Mouse (Mus musculus): ENCODE measurements around the gene Gm17349.
A peak's percentile ranks its signal among the peaks of the same experiment; 100 is the strongest.
"Not testable (repeated sequence)": the region's sequence is repeated elsewhere in the genome, so short reads cannot be mapped to it uniquely, and the experiment has no call there.

The Gm17349 gene

DNA sequence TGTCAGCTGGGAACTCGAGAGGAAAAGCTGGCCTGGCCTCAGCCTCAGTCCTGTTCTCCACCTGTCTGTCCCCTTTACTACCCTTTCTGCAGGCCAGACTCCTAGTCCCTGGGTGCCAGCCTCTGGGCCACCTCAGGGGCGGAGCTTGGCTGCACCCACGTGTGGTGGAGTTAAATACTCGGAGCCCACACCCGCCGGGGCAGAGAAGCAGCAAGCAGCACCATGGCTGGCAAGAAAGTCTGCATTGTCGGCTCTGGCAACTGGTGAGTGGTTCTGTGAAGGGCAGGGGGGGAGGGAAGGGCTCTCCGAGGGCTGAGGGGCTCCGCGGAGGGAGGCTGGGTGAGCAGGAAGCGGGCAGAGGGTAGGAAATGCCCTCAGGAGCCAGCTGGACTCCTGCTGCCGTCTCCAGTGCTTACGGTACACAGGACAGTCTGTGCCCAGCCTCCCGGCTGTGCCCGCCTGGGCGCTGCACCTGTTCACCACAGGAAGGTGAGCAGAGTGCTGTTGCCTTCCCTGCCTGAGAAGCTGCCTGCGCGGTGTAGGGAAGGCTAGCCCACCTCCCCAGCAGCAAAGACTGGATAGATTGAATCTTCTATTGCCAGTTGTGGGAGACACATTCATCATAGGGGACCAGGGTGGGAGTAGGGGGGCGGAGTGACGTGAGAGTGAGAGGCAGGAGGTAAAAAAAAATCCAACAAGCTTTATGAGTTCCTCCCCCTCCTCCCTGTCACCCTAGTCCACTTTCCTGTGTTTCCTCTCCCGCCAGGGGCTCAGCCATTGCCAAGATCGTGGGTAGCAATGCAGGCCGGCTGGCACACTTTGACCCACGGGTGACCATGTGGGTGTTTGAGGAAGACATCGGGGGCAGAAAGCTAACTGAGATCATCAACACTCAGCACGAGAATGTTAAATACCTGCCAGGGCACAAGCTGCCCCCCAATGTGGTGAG is 12.4 kb upstream of the Gm17349 start, which contains the start of gene Gpd1:
Gene Gpd1 (plus strand): TSS at position 130 of the 949 bp plus-strand sequence.
- no peak for DNase-seq (ENCODE audit: low spot score)

GRCm38 (mm10) chr15:99716814-99717213 is 11.5 kb upstream of the Gm17349 start:
- DNase-seq (ENCODE audit: low spot score), result no peak

- no peak for DNase-seq (ENCODE audit: low spot score)
These were observed 10.9 kb upstream of the Gm17349 start for GRCm38 (mm10) chr15:99715982-99716746.

- no peak for DNase-seq (ENCODE audit: low spot score)
These were observed 10.1 kb upstream of the Gm17349 start for GRCm38 (mm10) chr15:99715361-99715865.

- DNase-seq (ENCODE audit: low spot score), result peak; percentile 66
These were observed 9.6 kb upstream of the Gm17349 start for GRCm38 (mm10) chr15:99714858-99715257.

GRCm38 (mm10) chr15:99714206-99714605 is 8.9 kb upstream of the Gm17349 start:
- DNase-seq (ENCODE audit: low spot score), result no peak

DNA sequence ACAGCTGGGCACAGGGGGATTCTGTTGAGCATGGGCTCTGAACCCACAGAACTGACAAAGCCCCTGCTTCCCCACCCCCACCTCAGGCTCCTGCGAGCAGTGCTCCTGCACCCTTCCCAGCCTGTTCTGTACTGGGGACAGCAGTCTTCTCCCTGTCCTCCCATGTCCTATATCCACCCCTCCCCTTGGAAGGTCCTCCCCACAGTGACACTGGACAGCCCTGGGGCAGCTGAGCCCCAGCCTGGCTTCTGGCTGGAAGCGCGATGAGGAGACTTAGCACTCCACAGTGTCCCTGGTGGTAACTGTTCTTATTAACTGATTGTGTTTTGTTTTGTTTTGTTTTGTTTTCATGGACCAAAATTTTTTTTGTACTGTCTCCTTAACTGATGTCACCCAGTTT is 8.3 kb upstream of the Gm17349 start:
- DNase-seq (ENCODE audit: low spot score), result no peak

DNA sequence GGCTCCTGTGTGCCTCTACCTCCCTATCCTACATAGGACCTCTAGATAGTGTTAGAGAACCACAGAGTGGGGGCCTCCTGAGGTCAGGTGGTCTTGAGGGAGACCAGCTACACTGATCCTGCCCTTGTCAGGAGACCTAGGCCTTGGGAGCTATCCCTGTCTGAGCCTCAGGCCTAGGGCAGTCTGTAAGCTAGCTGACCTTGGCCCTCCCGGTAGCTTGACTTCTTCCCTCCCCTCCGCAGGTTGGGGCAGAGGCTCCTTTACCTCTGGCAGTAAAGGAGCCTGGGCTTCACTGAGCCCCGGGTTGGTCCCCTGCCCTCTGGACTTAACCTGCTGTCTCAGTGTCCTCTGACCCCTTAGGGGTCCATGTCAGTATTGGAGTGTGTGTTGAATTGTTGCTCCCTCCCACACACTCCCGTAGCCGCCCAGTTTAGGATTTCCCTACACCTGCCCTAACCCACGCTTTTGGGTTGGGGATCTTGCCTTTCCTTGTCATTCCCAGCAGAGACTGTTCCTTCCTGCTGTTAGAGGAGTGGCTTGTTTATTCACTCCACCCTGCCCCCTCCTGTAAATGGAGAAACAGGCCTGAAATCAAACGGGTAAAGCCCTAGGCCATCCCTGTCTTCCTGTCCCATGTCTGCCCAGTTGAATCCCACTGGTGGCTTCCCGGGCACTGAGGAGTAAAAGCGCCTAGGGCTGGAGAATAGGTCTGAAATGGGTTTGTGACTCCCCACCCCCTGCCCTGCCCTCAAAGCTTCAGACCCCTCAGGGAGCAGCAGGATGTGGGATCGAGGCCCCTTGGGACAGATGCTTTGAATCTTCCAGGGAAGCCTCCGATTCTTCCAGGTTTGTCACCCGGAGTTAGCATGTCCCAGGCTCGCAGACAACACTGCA is 7.6 kb upstream of the Gm17349 start:
- DNase-seq (ENCODE audit: low spot score), result no peak

- no peak for DNase-seq (ENCODE audit: low spot score)
These were observed 6.2 kb upstream of the Gm17349 start for GRCm38 (mm10) chr15:99711491-99711890.

GRCm38 (mm10) chr15:99710221-99711190 is 5.2 kb upstream of the Gm17349 start:
- no peak for DNase-seq (ENCODE audit: low spot score)

DNA sequence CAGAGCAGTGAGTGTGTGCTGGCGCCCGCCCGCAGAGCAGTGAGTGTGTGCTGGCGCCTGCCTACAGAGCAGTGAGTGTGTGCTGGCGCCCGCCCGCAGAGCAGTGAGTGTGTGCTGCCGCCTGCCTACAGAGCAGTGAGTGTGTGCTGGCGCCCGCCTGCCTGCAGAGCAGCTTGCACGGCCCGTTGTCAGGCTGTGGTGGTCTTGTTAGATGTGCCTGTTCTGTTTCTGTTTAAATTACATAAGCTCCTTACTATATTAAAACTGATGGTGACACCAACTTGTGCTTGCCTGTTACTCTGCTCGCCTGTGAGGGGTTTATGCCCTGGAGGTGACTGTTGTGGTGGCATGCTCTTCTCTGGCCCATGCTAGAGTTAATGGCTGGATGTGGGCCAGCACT is 2.9 kb upstream of the Gm17349 start:
- DNase-seq (ENCODE audit: low spot score), result no peak

GRCm38 (mm10) chr15:99704881-99705280 is 409 bp downstream of the Gm17349 start:
- DNase-seq (ENCODE audit: low spot score), result no peak

DNA sequence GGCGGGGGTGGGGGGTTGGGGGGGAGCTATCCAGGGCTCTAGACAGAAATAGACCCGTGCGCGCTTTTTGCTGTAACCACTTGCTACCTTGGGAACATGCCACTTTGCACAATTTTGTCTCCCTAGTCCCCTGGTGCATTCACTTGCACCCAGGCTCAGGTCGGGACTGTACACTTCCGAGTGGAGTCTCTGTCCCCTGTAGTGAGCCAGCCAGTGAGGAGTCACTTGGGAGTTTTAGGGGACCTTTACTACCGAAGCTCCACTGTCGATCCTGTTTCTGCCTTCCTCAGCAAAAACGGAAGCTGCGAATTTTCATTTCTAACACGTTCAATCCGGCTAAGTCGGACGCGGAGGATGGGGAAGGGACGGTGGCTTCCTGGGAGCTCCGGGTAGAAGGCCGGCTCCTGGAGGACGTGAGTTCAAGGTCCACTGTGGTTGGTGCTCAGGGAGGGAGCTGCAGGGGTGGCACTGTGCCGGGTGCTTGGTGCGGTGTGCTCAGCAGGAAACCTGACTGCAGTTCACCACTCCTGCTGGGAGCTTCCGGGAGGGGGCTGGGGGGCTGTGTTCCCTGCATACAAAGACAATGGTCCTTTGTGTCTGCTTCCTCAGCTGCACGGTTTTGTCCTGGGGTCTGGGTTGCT is 1.1 kb downstream of the Gm17349 start:
- no peak for DNase-seq (ENCODE audit: low spot score)

- DNase-seq (ENCODE audit: low spot score), result no peak
These were observed 1.6 kb downstream of the Gm17349 start for GRCm38 (mm10) chr15:99703676-99704040.

GRCm38 (mm10) chr15:99703104-99703503 is 2.2 kb downstream of the Gm17349 start:
- DNase-seq (ENCODE audit: low spot score), result no peak

- DNase-seq (ENCODE audit: low spot score), result peak; percentile 90
These were observed 3.0 kb downstream of the Gm17349 start, which contains the start of gene Smarcd1 for GRCm38 (mm10) chr15:99701999-99702900. Gene Smarcd1 (plus strand): TSS chr15:99702129.

DNA sequence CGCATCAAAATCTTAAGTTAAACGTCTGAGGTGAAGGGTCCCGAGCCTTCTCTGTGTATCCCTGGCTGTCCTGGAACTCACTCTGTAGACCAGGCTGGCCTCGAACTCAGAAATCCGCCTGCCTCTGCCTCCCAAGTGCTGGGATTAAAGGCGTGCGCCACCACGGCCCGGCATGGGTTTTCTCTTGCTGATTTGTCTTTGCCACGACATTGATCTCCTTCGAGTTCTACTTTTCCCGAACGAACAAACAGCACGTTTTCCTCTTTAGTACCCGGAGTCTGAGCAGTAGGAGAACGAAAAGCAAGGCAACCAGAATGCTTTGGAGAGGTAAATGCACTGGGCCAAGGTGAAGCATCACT is 3.7 kb downstream of the Gm17349 start:
- not testable (repeated sequence) for DNase-seq (ENCODE audit: low spot score)

DNA sequence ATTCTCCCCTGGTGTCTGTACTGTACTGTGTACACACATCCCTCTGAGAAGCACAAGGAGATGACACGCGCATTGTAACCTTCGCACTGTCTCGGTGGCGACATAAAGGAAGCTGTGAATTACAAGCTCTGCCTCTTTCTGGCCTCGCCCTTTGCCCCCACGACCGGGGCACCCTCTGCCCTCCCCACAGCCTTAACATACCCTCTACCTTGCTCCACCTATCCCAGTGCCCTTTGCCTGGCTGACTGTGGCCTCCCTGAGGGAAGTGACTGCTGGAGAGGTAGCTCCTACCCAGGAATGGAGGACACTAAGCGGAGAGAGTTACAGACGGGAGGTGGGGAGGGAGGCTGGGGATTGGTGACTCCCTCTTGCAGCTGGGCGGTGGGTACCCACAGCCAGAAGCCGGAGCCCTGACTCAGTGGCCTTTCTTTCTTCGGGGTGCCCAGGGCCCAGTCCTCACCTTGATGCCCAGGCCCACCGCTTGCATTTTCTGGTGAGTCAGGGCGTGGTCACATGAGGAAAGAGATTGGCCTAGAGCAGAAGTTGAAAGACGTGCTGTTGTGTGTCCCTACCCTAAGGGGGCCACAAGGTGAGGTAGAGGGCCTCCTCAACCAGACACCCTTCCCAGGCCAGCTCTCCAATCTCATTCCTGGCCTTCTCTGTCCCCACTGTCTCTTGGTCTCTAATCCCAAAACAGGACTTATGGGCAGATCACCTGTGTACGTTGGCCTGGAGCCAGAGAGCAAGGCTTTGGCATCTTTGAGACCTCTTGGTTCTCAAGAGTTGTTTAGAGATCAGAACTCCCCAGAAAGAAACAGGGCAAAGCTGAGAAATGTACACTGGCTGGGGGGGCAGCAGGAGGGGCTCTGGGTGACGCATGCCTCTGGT is 4.8 kb downstream of the Gm17349 start:
- no peak for DNase-seq (ENCODE audit: low spot score)
